Mouse (Mus musculus) midbrain, embryonic 16.5 days (tissue): Measurements from ENCODE around the gene Gm8947. TPM values are rescaled to one million over a fixed set of nuclear protein-coding genes. Genes with fewer than 3 reads are reported as not detected.
"Not testable (repeated sequence)": the region's sequence is repeated elsewhere in the genome, so short reads cannot be mapped to it uniquely, and the experiment has no call there.

ENCODE experiments used
- ATAC-seq: fragments of 200-750 bp; cut with Nextera tagmentation; 2 replicates; pipeline ENCODE4 v1.8.0; 2017; ENCODE audit warnings: moderate TSS enrichment
- H3K27ac ChIP-seq: fragments of 300-500 bp; sonication (generic); 2 replicates; pipeline ENCODE4 v1.5.1; 2014; ENCODE audit warnings: mild to moderate bottlenecking, low read length, mixed read lengths
- H3K27me3 ChIP-seq: fragments of 300-500 bp; sonication (generic); 2 replicates; pipeline ENCODE4 v1.6.1; 2014; ENCODE audit warnings: low read depth, low read length, mixed read lengths; ENCODE audit not compliant: control insufficient read depth, insufficient read depth
- H3K36me3 ChIP-seq: fragments of 300-500 bp; sonication (generic); 2 replicates; pipeline ENCODE4 v1.6.1; 2014; ENCODE audit warnings: mild to moderate bottlenecking, low read length, moderate library complexity, mixed read lengths; ENCODE audit not compliant: control insufficient read depth, insufficient read depth
- H3K4me1 ChIP-seq: fragments of 300-500 bp; sonication (generic); 2 replicates; pipeline ENCODE4 v1.6.1; 2014; ENCODE audit warnings: mild to moderate bottlenecking, low read length, mixed read lengths; ENCODE audit not compliant: control insufficient read depth, insufficient read depth
- H3K4me2 ChIP-seq: fragments of 300-500 bp; sonication (generic); 2 replicates; pipeline ENCODE4 v1.6.1; 2014; ENCODE audit warnings: mild to moderate bottlenecking, low read length, mixed read lengths
- H3K4me3 ChIP-seq: fragments of 300-500 bp; sonication (generic); 2 replicates; pipeline ENCODE4 v1.5.1; 2014; ENCODE audit warnings: low read depth, mild to moderate bottlenecking, low read length, moderate library complexity, mixed read lengths
- H3K9ac ChIP-seq: fragments of 300-500 bp; sonication (generic); 2 replicates; pipeline ENCODE4 v1.6.1; 2014; ENCODE audit warnings: low read depth, low read length, mixed read lengths
- H3K9me3 ChIP-seq: fragments of 300-500 bp; sonication (generic); replicated peaks from 2 replicates; pipeline ENCODE4 v1.6.1; 2014; ENCODE audit warnings: mild to moderate bottlenecking, low read length, mixed read lengths; ENCODE audit not compliant: control insufficient read depth, poor library complexity, severe bottlenecking
- WGBS: fragments of 180-500 bp; shearing (Covaris S2); extraction: QIAGEN DNeasy Blood & Tissue Kit; methylation state at CpG from one replicate; pipeline ENCODE4 v1.1.7; 2014; 5-methylcytosine and 5-hydroxymethylcytosine counted together
- polyA plus RNA-seq: library from polyadenylated mRNA; unstranded; fragments of >200 nt; fragmentation: Nextera tagmentation; extraction: Ambion mirVana; gene quantifications from 2 replicates; pipeline ENCODE4 v1.2.1, GENCODE M21; 2015

Gene Gm8947
- polyA plus RNA-seq, 1 experiment from 2014 or later = not detected

DNA sequence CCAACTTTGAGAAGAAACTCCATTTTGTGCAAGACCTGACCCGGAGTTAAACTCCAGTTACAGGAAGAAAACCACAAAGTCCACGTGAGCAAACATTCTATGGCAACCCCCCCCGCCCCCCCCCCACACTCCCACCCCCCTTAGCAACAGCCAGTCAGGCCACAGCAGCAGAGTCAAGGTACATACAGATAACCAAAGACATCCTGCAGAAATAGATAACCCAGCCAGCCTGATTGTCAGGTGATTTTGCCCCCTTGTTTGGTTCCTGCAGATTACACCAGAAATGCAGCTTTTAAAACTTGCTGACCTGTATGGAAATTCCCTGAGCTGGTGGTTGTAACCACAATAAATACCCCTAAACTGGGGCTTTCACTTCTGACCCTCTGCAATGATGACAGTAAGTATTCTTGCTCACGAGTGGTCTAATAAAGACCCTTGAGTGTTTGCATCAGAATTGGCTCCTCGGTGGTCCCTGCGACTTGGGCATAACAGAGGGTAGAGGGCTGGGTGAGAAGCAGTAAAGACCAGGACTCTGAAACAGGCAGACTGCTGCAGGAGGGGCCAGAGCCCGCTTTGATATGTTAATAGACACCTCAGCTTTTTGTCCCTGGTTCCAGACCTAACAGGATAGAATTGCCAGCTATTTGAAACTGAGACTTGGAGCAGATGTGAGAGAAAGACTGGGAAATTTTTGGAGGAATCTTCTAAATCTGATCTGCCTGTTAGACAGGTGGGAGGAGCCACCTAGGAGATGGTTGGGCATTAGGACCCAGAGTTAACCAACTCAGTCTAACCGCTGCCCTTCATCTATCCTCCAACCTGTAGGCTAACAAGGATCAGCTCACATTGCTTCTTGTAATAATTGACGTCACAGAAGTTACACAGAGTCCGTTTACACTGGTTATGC, 14.9 kb upstream of the Gm8947 start:
- H3K27me3 ChIP-seq = no peaks in the 10 kb centered on the region
- no peak overlapping the region for H3K27ac ChIP-seq
- 4% methylated on average over 10 of the region's 10 CpGs for WGBS
- H3K9me3 ChIP-seq = no peaks in the 10 kb centered on the region
- peak overlapping the region; percentile 35 for H3K4me3 ChIP-seq
- H3K4me2 ChIP-seq = peak overlapping the region; percentile 58
- peak; percentile 93 for ATAC-seq
- no peaks in the 10 kb centered on the region for H3K36me3 ChIP-seq
- peaks cover 7% of the 10 kb centered on the region for H3K4me1 ChIP-seq
- H3K9ac ChIP-seq = 0 out of 2 replicates have a peak overlapping the region, but pooled peaks have one; percentile 34

DNA sequence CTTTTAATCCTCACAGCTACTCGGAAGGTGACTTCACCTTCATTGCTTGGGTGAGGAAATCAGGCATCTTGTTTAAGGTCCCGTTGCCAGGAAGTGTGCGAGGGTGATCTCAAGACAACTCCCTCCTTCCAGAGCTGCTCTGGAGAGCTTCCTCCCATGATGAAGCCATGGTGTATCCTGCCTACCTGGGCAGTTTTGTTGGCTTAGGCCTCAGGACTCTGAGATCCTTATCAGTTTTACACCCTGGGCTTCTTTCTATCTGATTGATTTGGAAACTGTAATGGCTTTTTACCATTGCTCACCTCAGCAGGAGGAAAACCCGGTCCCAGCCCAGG, 14.3 kb upstream of the Gm8947 start:
- Histone ChIP-seq H3K36me3 (no peaks in the 10 kb centered on the region), H3K27ac (0 out of 2 replicates have a peak overlapping the region, but pooled peaks have one; percentile 9), H3K4me1 (peaks cover 7% of the 10 kb centered on the region), H3K4me2 (peak overlapping the region; percentile 58), H3K27me3 (no peaks in the 10 kb centered on the region), H3K4me3 (peak overlapping the region; percentile 35), H3K9me3 (no peaks in the 10 kb centered on the region), H3K9ac (0 out of 2 replicates have a peak overlapping the region, but pooled peaks have one; percentile 34)
- WGBS = 10% methylated on average over 4 of the region's 4 CpGs
- ATAC-seq = peak; percentile 46; the same call in 1 of the 2 replicates

DNA sequence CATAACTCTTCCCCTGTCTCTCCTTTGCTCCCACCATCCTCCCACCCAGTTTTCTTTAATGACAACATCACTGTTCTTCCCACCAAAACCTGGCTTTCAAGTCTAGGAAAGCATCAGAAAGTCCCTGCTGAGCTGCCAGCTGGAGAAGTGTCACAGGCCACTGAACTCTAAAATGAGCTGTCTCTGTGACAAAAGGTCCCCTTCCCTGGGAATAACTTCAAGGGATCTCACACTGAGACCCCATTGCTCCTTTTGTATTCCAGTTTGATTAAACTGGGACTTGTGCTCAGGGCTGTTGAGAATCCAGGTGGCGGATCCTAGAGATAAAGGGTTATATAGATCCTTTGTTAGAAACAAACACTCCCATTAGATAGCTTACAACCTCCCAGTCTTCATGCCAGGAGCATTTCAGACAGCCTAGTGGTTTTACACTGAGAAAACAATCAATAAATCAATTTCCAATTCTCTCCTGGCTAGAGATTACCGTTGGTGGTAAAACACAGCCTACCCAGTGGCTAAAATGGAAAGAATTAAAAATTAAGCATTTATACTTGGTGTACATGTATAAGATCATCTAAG, 13.6 kb upstream of the Gm8947 start:
- no peaks in the 10 kb centered on the region for H3K27me3 ChIP-seq
- H3K9me3 ChIP-seq = no peaks in the 10 kb centered on the region
- no peaks in the 10 kb centered on the region for H3K36me3 ChIP-seq
- H3K9ac ChIP-seq = no peak overlapping the region
- peaks cover 7% of the 10 kb centered on the region for H3K4me1 ChIP-seq
- H3K27ac ChIP-seq = no peak overlapping the region
- ATAC-seq = peak; percentile 28; the same call in 1 of the 2 replicates
- no peak overlapping the region for H3K4me2 ChIP-seq
- H3K4me3 ChIP-seq = no peak overlapping the region
- 18% methylated on average over 2 of the region's 2 CpGs for WGBS

DNA sequence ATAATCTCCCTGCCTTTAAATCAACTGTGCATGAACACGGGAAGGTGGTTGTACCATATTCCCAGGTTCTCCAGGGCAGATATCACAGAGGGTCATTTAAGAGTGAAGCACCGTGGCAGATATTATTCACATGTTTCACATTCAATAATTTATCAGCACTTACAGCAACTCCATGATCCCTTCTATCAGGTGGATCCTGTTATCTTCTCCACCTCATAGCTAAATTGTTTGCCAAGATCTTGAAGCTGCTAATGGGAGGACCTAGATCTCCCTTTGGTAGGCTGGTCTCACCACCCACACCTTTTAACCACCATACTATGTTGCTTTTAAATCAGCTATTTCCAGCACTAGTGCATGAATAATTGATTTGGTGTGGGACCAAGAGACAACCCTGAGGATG, 12.0 kb upstream of the Gm8947 start:
- Histone ChIP-seq H3K9ac (no peak overlapping the region), H3K4me3 (no peak overlapping the region), H3K27ac (no peak overlapping the region), H3K4me2 (no peak overlapping the region), H3K9me3 (no peaks in the 10 kb centered on the region), H3K27me3 (no peaks in the 10 kb centered on the region), H3K4me1 (peaks cover 7% of the 10 kb centered on the region), H3K36me3 (no peaks in the 10 kb centered on the region)
- WGBS = 65% methylated on average over 2 of the region's 2 CpGs
- ATAC-seq = no peak

DNA sequence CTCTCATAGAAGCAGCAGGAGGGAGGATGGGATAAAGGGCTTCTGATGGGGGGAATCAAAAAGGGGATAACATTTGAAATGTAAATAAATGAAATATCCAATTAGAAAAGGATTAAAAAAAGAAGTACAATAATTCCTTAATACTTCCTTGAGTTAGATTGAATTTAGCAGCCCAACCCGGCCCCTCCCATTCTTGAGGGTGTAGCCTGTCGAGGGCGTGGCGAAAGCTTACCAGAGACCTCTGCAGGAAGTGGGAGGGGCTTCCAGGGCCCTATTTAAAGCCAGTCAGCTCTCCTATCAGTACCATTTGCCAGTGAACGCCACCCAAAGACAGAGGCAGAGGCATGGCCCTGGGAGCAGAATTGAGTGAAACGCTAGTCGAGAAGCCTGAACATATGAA, 9.9 kb upstream of the Gm8947 start, which contains the start of gene Gm47985:
Gene Gm47985 (plus strand): TSS at position 272 of the 400 bp plus-strand sequence.
- H3K9me3 ChIP-seq, H3K36me3 ChIP-seq, H3K27ac ChIP-seq, ATAC-seq, H3K9ac ChIP-seq, H3K4me3 ChIP-seq, H3K27me3 ChIP-seq, H3K4me2 ChIP-seq, H3K4me1 ChIP-seq: not testable (repeated sequence)
- no CpG with 5 or more reads among the region's 7 CpGs for WGBS

DNA sequence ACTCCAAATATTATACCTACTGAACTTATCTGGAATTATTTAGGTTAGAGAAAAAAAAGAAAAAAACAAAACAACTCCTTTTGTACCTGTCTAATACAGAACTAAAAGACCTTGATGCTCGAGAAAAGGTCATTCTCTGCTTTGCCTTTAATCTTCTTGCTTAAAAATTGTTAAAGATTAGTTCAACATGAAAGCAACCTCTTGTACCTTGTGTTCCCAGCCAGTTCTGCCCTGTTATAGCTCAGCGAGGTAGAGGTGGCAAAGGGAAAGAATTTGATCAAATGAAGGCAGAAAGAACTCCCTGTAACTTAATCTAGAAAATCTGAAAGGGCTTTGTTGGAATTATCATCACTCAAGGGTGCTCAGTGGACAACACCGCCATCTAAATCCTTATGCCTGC, 6.0 kb upstream of the Gm8947 start:
- not testable (repeated sequence) for H3K4me1 ChIP-seq, H3K4me2 ChIP-seq, H3K4me3 ChIP-seq, H3K9me3 ChIP-seq, H3K27me3 ChIP-seq, H3K9ac ChIP-seq, H3K27ac ChIP-seq, ATAC-seq, H3K36me3 ChIP-seq
- WGBS = 73% methylated on average over 3 of the region's 3 CpGs

DNA sequence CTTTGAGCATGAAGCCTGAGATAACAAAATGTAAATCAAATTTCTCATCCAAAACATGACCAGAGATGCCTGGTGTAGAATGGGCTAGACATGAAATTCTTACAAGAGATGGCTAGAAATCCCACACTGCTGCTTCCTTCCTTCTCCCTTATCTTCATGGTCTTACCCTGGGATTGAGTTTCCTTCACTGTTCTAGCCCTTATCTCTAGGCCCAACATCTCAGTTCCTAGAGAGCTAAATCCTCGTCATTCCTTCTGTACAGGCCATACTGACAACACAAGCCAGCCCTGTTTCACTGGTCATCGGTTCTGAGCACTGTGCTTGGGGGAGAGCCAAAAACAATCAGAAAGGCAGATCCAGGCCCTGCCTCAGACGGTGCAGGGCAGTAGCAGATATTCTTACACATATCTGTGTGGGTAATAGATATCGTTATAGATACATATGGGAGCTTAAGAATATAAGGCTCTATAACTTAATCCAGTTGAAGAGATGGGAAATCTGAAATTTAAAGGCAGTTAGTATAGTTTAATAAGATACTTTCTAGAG, 5.2 kb upstream of the Gm8947 start:
- not testable (repeated sequence) for H3K9ac ChIP-seq, H3K36me3 ChIP-seq, H3K4me3 ChIP-seq, H3K4me2 ChIP-seq, H3K9me3 ChIP-seq, H3K27ac ChIP-seq, H3K27me3 ChIP-seq, ATAC-seq, H3K4me1 ChIP-seq
- WGBS = 89% methylated on average over 4 of the region's 4 CpGs

DNA sequence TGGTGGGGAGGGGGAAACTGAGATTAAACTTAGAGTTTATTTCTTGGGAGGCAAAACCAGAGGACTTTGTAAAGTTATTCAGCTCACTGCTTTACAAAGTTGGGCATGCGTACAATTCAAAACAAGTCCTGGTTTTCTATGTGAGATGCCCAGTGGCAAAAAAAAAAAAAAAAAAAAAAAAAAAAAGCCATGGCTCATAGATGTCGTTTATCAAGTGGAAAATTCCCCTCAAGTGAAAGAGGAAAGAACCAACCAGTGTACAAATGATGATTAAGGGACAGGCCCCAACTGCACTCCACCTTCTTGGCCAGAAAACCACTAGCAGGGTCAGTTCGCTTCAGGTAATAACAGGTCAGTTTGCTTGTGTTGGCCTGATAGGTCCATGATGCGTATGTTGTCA, 3.7 kb upstream of the Gm8947 start:
- Histone ChIP-seq H3K36me3 (no peaks in the 10 kb centered on the region), H3K4me3 (no peak overlapping the region), H3K27ac (no peak overlapping the region), H3K9ac (no peak overlapping the region), H3K9me3 (no peaks in the 10 kb centered on the region), H3K4me1 (no peaks in the 10 kb centered on the region), H3K27me3 (no peaks in the 10 kb centered on the region), H3K4me2 (no peak overlapping the region)
- no peak for ATAC-seq
- 93% methylated on average over 4 of the region's 4 CpGs for WGBS

DNA sequence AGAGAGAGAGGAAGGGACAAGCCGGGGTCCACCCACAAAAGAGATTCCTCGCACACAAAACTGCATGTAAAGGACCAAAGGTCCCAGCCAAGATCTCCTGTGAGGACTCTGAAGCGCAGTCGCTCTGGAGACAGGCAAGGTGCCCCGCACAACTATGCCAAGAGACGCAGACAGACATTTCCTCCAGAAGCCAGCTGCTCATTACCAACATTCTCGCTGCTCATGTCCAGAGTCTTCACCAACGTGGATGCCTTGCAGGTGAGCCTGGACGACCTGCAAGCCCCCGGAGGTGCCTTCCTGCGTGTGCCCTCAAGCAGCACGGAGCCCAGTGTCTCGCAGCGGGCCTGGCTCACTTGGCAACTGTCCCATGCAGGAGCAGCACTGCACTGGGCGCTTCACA, 563 bp downstream of the Gm8947 start:
- H3K36me3 ChIP-seq, H3K4me2 ChIP-seq, H3K27me3 ChIP-seq, H3K9ac ChIP-seq, H3K27ac ChIP-seq, ATAC-seq, H3K4me3 ChIP-seq, H3K9me3 ChIP-seq, H3K4me1 ChIP-seq: not testable (repeated sequence)
- 92% methylated on average over 14 of the region's 15 CpGs for WGBS
